8 mouse cellular contexts compared by ENCODE assay signal in the genomic region with DNA sequence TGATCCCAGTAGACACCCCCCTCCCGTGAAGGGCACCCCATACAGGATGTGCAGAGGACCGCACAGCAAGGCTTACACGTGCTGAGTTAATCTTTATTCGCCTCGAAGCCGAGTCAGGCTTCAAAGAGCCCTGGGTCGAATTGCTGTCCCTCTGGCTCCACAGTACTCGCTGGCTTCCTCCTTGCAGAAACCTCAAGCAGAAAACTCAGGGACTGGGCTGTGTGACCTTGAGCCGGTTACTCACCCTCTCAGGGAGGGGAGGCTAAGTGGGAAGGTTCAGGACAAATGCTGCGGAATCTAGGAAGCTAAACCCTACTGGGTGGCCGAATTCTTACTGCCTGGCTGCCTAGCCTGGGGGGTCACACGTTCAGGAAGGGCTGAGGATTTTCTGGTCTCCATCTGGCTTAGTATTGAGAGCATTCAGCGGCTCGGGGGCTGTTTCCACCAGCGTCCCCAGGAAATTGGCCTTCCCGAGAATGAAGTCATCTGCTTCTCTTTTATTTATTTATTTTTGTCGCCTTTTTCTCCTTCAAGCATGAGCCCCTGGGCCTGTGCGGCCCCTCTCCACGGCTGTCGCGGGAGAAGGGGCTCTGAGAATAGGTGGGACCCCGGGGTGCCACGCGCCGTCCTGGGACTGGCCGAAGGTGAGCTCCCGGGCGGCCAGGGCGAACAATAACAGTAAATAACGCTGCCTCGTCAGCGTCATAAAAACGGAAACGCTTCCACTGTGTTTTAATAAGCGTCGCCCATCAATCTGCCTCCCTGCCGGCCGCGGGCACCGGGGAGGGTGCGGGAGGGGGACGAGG.
DNase-seq lines count a peak whose midpoint lies in the region; ATAC-seq and TF ChIP-seq lines count a peak whose summit lies in the region.

No protein-coding gene starts in this region.

- no peak for TF ChIP-seq CTCF in ES-Bruce4 (IDR thresholded peaks at IDR 0.05; ENCODE audit: low read depth, low read length)

- no peaks in the 10 kb centered on the region for H3K27me3 ChIP-seq in ES-Bruce4 (ENCODE audit: control insufficient read depth, insufficient read depth, low read length, poor library complexity, severe bottlenecking)
- H3K27me3 ChIP-seq in heart, embryonic 11.5 days (ENCODE audit: control insufficient read depth, insufficient read depth, low read length), result no peaks in the 10 kb centered on the region
- H3K27me3 ChIP-seq in kidney, embryonic 15.5 days, result no peaks in the 10 kb centered on the region; the same call in 1 of the 2 replicates
- H3K27me3 ChIP-seq in stomach, embryonic 16.5 days (ENCODE audit: control insufficient read depth, insufficient read depth, low read length), result no peaks in the 10 kb centered on the region

- H3K27ac ChIP-seq in ES-Bruce4 (ENCODE audit: insufficient read depth, low read length) (peak overlapping the region; percentile 18; the same call in 1 of the 2 replicates), macrophage (peak overlapping the region; percentile 99)
- peak overlapping the region; percentile 88 for H3K27ac ChIP-seq in heart, embryonic 11.5 days (ENCODE audit: low read depth, low read length)
- H3K27ac ChIP-seq in kidney, embryonic 15.5 days, result peak overlapping the region; percentile 100
- peak overlapping the region; percentile 100 for H3K27ac ChIP-seq in stomach, embryonic 16.5 days (ENCODE audit: low read length)

- 3% methylated on average over 42 of the region's 42 CpGs for WGBS in heart, embryonic 11.5 days (ENCODE audit: insufficient replicate concordance)
- under 1% methylated on average over 42 of the region's 42 CpGs for WGBS in kidney, embryonic 15.5 days
- 5% methylated on average over 42 of the region's 42 CpGs for WGBS in macrophage (ENCODE audit: missing documents)
- 1% methylated on average over 42 of the region's 42 CpGs for WGBS in stomach, embryonic 16.5 days

- no peak for TF ChIP-seq POLR2A in ES-Bruce4 (IDR thresholded peaks at IDR 0.05; ENCODE audit: insufficient read depth, low read length)

- peak; percentile 28 for ATAC-seq in heart, embryonic 11.5 days (replicated peaks; ENCODE audit: insufficient number of reproducible peaks, low FRiP score, low TSS enrichment)
- ATAC-seq in kidney, embryonic 15.5 days (replicated peaks; ENCODE audit: low FRiP score), result peak; percentile 42
- ATAC-seq in stomach, embryonic 16.5 days (ENCODE audit: insufficient read depth, low FRiP score), result peak; percentile 24; the same call in 1 of the 2 replicates

- H3K4me3 ChIP-seq in ES-Bruce4 (ENCODE audit: low read depth, low read length) (peak overlapping the region; percentile 40), macrophage (ENCODE audit: inconsistent target) (no peak overlapping the region)
- peak overlapping the region; percentile 46 for H3K4me3 ChIP-seq in heart, embryonic 11.5 days (ENCODE audit: low read depth, low read length)
- H3K4me3 ChIP-seq in kidney, embryonic 15.5 days (replicated peaks), result peak overlapping the region; percentile 45
- H3K4me3 ChIP-seq in stomach, embryonic 16.5 days (replicated peaks; ENCODE audit: low read length), result peak overlapping the region; percentile 54

- peak overlapping the region; percentile 91 for H3K4me2 ChIP-seq in heart, embryonic 11.5 days
- peak overlapping the region; percentile 75 for H3K4me2 ChIP-seq in kidney, embryonic 15.5 days
- H3K4me2 ChIP-seq in stomach, embryonic 16.5 days (ENCODE audit: low read depth, low read length), result peak overlapping the region; percentile 98

- 0 out of 2 replicates have a peak, but pooled peaks have one; percentile 12 for TF ChIP-seq EP300 in ES-Bruce4 (IDR thresholded peaks at IDR 0.05; ENCODE audit: insufficient read depth, low read depth, low read length)

- H3K9ac ChIP-seq in ES-Bruce4 (ENCODE audit: low read depth, poor library complexity, severe bottlenecking), result peak overlapping the region; percentile 34
- peak overlapping the region; percentile 86 for H3K9ac ChIP-seq in heart, embryonic 11.5 days (ENCODE audit: low read depth, low read length)
- peak overlapping the region; percentile 55 for H3K9ac ChIP-seq in kidney, embryonic 15.5 days
- peak overlapping the region; percentile 86 for H3K9ac ChIP-seq in stomach, embryonic 16.5 days (ENCODE audit: low read length)

- no peaks in the 10 kb centered on the region for H3K79me2 ChIP-seq in macrophage (ENCODE audit: inconsistent target)

- H3K36me3 ChIP-seq in ES-Bruce4 (ENCODE audit: control insufficient read depth, insufficient read depth, low read length, poor library complexity, severe bottlenecking) (no peaks in the 10 kb centered on the region), macrophage (ENCODE audit: inconsistent target) (no peaks in the 10 kb centered on the region)
- H3K36me3 ChIP-seq in heart, embryonic 11.5 days (ENCODE audit: control insufficient read depth, insufficient read depth, low read length), result no peaks in the 10 kb centered on the region
- no peaks in the 10 kb centered on the region for H3K36me3 ChIP-seq in kidney, embryonic 15.5 days
- no peaks in the 10 kb centered on the region for H3K36me3 ChIP-seq in stomach, embryonic 16.5 days (ENCODE audit: control insufficient read depth, insufficient read depth, low read length)

- no peaks in the 10 kb centered on the region for H3K9me3 ChIP-seq in ES-Bruce4 (replicated peaks; ENCODE audit: control insufficient read depth, insufficient read depth, low read length, poor library complexity, severe bottlenecking)
- no peaks in the 10 kb centered on the region for H3K9me3 ChIP-seq in heart, embryonic 11.5 days (replicated peaks; ENCODE audit: control insufficient read depth, low read length)
- H3K9me3 ChIP-seq in kidney, embryonic 15.5 days (replicated peaks), result no peaks in the 10 kb centered on the region
- no peaks in the 10 kb centered on the region for H3K9me3 ChIP-seq in stomach, embryonic 16.5 days (replicated peaks; ENCODE audit: control insufficient read depth, low read length)

- peak; percentile 50 to 60 for DNase-seq in frontal cortex, postnatal 36 days (ENCODE audit: low spot score in 2 of 2)
- no peak for DNase-seq in frontal cortex, adult 2 months (ENCODE audit: extremely low spot score in 1 of 2, low spot score in 1 of 2)
- peak; percentile 47 to 54 for DNase-seq in cerebellum, postnatal 36 days

- peaks cover 4% of the 10 kb centered on the region for H3K4me1 ChIP-seq in ES-Bruce4 (ENCODE audit: control insufficient read depth, insufficient read depth, low read length)
- H3K4me1 ChIP-seq in heart, embryonic 11.5 days (ENCODE audit: control insufficient read depth, insufficient read depth, low read length), result peaks cover 50% of the 10 kb centered on the region
- peaks cover 82% of the 10 kb centered on the region for H3K4me1 ChIP-seq in kidney, embryonic 15.5 days
- H3K4me1 ChIP-seq in stomach, embryonic 16.5 days (ENCODE audit: control insufficient read depth, insufficient read depth, low read length), result peaks cover 47% of the 10 kb centered on the region

Comparison
In these comparisons a context has a peak if more than half of its experiments do, and no peak if none do; other contexts are left out.
1. DNase-seq: peak in frontal cortex, postnatal 36 days (2 of 2) and cerebellum, postnatal 36 days (2 of 2); none in frontal cortex, adult 2 months (0 of 2).
2. H3K27ac ChIP-seq: peak in every context shown above with its lines; median percentile 100 in kidney, embryonic 15.5 days; 100 in stomach, embryonic 16.5 days; 99 in macrophage; 88 in heart, embryonic 11.5 days; 18 in ES-Bruce4.
3. H3K9ac ChIP-seq: peak in every context shown above with its lines; median percentile 86 in heart, embryonic 11.5 days; 86 in stomach, embryonic 16.5 days; 55 in kidney, embryonic 15.5 days; 34 in ES-Bruce4.
4. Peak in every context shown above with its lines, with median percentiles within 50 percentile points of each other: ATAC-seq and H3K4me2 ChIP-seq.